Mouse (Mus musculus) kidney, adult 2 months (tissue): Measurements from ENCODE around the gene Scml4. TPM values are rescaled to one million over a fixed set of nuclear protein-coding genes. Genes with fewer than 3 reads are reported as not detected.

ENCODE experiments used
- DNase-seq: peaks from one replicate; pipeline ENCODE4 v3.0.0; 2021
- H3K27ac ChIP-seq: fragments of 200-500 bp; 2 replicates; pipeline ENCODE4 v1.5.1; 2012; ENCODE audit warnings: low read depth, low read length, control low read depth, inconsistent platforms; ENCODE audit not compliant: insufficient read depth
- H3K27me3 ChIP-seq: fragments of 200-500 bp; replicated peaks from 2 replicates; pipeline ENCODE4 v1.6.1; 2012; ENCODE audit warnings: mild to moderate bottlenecking, moderate library complexity, low read length, inconsistent platforms; ENCODE audit not compliant: control insufficient read depth, insufficient read depth
- H3K36me3 ChIP-seq: fragments of 200-500 bp; 2 replicates; pipeline ENCODE4 v1.6.1; 2012; ENCODE audit warnings: mild to moderate bottlenecking, moderate library complexity, low read length, inconsistent platforms; ENCODE audit not compliant: control insufficient read depth, insufficient read depth
- H3K4me1 ChIP-seq: fragments of 200-500 bp; 2 replicates; pipeline ENCODE4 v1.6.1; 2011; ENCODE audit warnings: low read length; ENCODE audit not compliant: control insufficient read depth, insufficient read depth
- H3K4me3 ChIP-seq: fragments of 200-500 bp; 2 replicates; pipeline ENCODE4 v1.5.1; 2011; ENCODE audit warnings: mild to moderate bottlenecking, low read depth, low read length, control low read depth; ENCODE audit not compliant: insufficient read depth
- CTCF ChIP-seq: fragments of 200-500 bp; conservative IDR thresholded peaks from 2 replicates; pipeline ENCODE4 v1.5.1; 2011; ENCODE audit warnings: low read depth, mild to moderate bottlenecking, control low read depth, low read length, moderate library complexity, mixed read lengths; ENCODE audit not compliant: insufficient read depth, insufficient read length
- POLR2A ChIP-seq: fragments of 200-500 bp; IDR thresholded peaks from one replicate; pipeline ENCODE4 v1.6.1; 2011; ENCODE audit warnings: low read depth, low read length, control low read depth
- WGBS: fragments of 180-500 bp; shearing (Covaris S2); methylation state at CpG from one replicate; pipeline ENCODE4 v1.1.7; 2018; 5-methylcytosine and 5-hydroxymethylcytosine counted together
- polyA plus RNA-seq: library from polyadenylated mRNA; depleted of rRNA; stranded (reverse); fragments of >200 nt; gene quantifications from 2 replicates; pipeline ENCODE4 v1.2.3, GENCODE M21; 2012

The Scml4 gene
- polyA plus RNA-seq, 1 experiment = 2.2 TPM

- DNase-seq = no peak
- TF ChIP-seq POLR2A (no peak), CTCF (no peak)
- H3K27me3 ChIP-seq = no peaks in the 10 kb centered on the region
- no peak overlapping the region for H3K27ac ChIP-seq
- H3K4me1 ChIP-seq = no peaks in the 10 kb centered on the region
- 66% methylated on average over 4 of the region's 4 CpGs for WGBS
- H3K36me3 ChIP-seq = no peaks in the 10 kb centered on the region
- H3K4me3 ChIP-seq = no peak overlapping the region
Observed at GRCm38 (mm10) chr10:42901361-42901760, 41.2 kb downstream of the Scml4 start.

GRCm38 (mm10) chr10:42903054-42903453 is 42.9 kb downstream of the Scml4 start:
- WGBS = 92% methylated on average over 1 of the region's 1 CpGs
- Histone ChIP-seq H3K27me3 (no peaks in the 10 kb centered on the region), H3K4me3 (no peak overlapping the region), H3K4me1 (no peaks in the 10 kb centered on the region), H3K27ac (no peak overlapping the region), H3K36me3 (no peaks in the 10 kb centered on the region)
- no peak for DNase-seq
- TF ChIP-seq CTCF (no peak), POLR2A (no peak)

GRCm38 (mm10) chr10:42908562-42908961 is 48.4 kb downstream of the Scml4 start:
- TF ChIP-seq CTCF = no peak
- TF ChIP-seq POLR2A = no peak
- no peak overlapping the region for H3K4me3 ChIP-seq
- no peaks in the 10 kb centered on the region for H3K4me1 ChIP-seq
- no peaks in the 10 kb centered on the region for H3K36me3 ChIP-seq
- DNase-seq = no peak
- no peak overlapping the region for H3K27ac ChIP-seq
- H3K27me3 ChIP-seq = peaks cover 1% of the 10 kb centered on the region; the same call in 1 of the 2 replicates
- 81% methylated on average over 1 of the region's 1 CpGs for WGBS

- Histone ChIP-seq H3K4me3 (no peak overlapping the region), H3K4me1 (no peaks in the 10 kb centered on the region), H3K36me3 (no peaks in the 10 kb centered on the region), H3K27ac (no peak overlapping the region), H3K27me3 (peaks cover 1% of the 10 kb centered on the region; the same call in 1 of the 2 replicates)
- WGBS = 40% methylated on average over 4 of the region's 4 CpGs
- no peak for TF ChIP-seq CTCF
- TF ChIP-seq POLR2A = no peak
- DNase-seq = no peak
Observed at GRCm38 (mm10) chr10:42910567-42910966, 50.4 kb downstream of the Scml4 start.

DNA sequence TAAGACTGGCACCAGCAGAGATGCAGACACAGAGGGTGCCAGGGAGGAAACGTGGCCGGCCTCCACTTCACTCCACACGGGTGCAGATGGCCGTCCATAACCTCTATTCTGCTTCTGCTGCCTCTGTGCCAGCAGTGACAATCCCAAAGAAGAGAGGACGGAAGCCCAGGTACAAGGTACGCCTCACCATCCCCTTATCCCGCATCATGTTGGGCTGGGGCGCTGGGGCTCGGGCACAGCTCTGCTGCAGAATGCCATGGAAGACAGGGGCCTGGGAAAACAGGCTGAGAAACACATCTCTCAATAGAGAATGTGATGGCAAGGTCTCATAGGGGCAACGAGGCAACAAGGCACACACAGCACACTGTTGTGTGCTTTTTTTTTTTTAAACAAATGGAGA is 51.9 kb downstream of the Scml4 start:
- Histone ChIP-seq H3K4me3 (no peak overlapping the region), H3K36me3 (no peaks in the 10 kb centered on the region), H3K27ac (no peak overlapping the region), H3K27me3 (peaks cover 1% of the 10 kb centered on the region; the same call in 1 of the 2 replicates), H3K4me1 (no peaks in the 10 kb centered on the region)
- DNase-seq = no peak
- 92% methylated on average over 10 of the region's 10 CpGs for WGBS
- TF ChIP-seq POLR2A = no peak

DNA sequence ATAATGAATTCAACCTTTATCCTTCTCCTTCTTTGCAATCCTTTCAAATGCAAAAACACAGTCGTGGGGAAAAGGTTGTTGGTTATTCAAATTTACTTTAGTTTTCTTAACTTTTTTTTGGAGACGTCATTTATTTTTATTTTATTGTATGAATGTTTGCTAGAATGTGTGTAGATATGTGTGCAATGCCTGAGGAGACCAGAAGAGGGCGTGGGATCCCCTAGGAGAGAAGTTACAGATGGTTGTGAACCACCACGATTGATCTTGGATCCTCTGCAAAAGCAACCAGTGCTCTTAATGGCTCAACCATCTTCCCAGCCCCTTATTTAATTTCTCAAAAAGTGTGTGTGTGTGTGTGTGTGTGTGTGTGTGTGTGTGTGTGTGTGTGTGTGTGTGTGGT is 53.0 kb downstream of the Scml4 start:
- Histone ChIP-seq H3K27ac (no peak overlapping the region), H3K27me3 (peaks cover 1% of the 10 kb centered on the region; the same call in 1 of the 2 replicates), H3K4me3 (no peak overlapping the region), H3K36me3 (no peaks in the 10 kb centered on the region), H3K4me1 (no peaks in the 10 kb centered on the region)
- no peak for TF ChIP-seq CTCF
- TF ChIP-seq POLR2A = no peak
- WGBS = 60% methylated on average over 4 of the region's 4 CpGs
- DNase-seq = no peak

- no peak overlapping the region for H3K4me3 ChIP-seq
- H3K27ac ChIP-seq = no peak overlapping the region
- no peaks in the 10 kb centered on the region for H3K36me3 ChIP-seq
- TF ChIP-seq CTCF (no peak), POLR2A (no peak)
- WGBS = 37% methylated on average over 6 of the region's 6 CpGs
- H3K27me3 ChIP-seq = 0 out of 2 replicates have a peak, but pooled peaks cover 1% of the 10 kb centered on the region
- DNase-seq = peak; percentile 6
- H3K4me1 ChIP-seq = no peaks in the 10 kb centered on the region
Observed at GRCm38 (mm10) chr10:42914146-42914545, 54.0 kb downstream of the Scml4 start.

DNA sequence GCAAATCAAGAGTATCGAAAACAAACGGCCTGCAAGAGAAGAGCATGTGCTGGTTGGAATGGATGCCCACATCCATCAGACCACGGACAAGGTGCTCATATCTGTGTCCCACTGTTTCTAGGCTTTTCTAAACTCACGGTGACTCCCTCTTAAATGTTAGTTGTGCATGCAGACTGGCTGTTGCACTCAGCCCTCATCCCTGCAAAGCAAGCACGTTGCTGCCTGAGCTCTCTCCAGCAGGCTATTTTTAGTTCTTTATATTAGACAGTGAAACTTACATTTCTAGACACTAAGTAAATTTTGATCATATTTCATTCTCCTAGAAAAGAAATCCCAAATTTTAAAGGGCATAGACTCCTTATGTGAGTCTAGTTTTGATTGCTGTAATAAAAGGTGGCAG is 57.2 kb downstream of the Scml4 start:
- no peaks in the 10 kb centered on the region for H3K27me3 ChIP-seq
- no peak for TF ChIP-seq CTCF
- H3K4me1 ChIP-seq = no peaks in the 10 kb centered on the region
- no peaks in the 10 kb centered on the region for H3K36me3 ChIP-seq
- no peak for DNase-seq
- 78% methylated on average over 5 of the region's 5 CpGs for WGBS
- H3K27ac ChIP-seq = no peak overlapping the region
- H3K4me3 ChIP-seq = no peak overlapping the region
